Mouse (Mus musculus) CH12.LX (cell line): Measurements from ENCODE around the gene P4ha2. TPM values are rescaled to one million over a fixed set of nuclear protein-coding genes. Genes with fewer than 3 reads are reported as not detected.

ENCODE experiments used
- DNase-seq: peaks from one replicate; pipeline ENCODE4 v3.0.0-alpha.2; 2013; ENCODE audit errors: extremely low read depth
- H3K27ac ChIP-seq: 2 replicates; pipeline ENCODE4 v1.5.1; 2012; ENCODE audit warnings: low read depth, mild to moderate bottlenecking, control low read depth, moderate library complexity; ENCODE audit not compliant: insufficient read depth
- H3K27me3 ChIP-seq: replicated peaks from 2 replicates; pipeline ENCODE3; 2012; ENCODE audit warnings: inconsistent platforms
- H3K36me3 ChIP-seq, 2 experiments: replicated peaks in 1 of 2; 2 replicates each; pipeline versions ENCODE3 to v1.6.1; 2012; ENCODE audit warnings: inconsistent platforms in 1 of 2, low read length in 1 of 2, mild to moderate bottlenecking in 1 of 2, mixed read lengths in 1 of 2, moderate library complexity in 1 of 2; ENCODE audit not compliant: control insufficient read depth in 1 of 2, insufficient read depth in 1 of 2
- H3K4me1 ChIP-seq, 2 experiments: 2 replicates each; pipeline ENCODE4 v1.6.1; 2012; ENCODE audit warnings: inconsistent platforms in 1 of 2, moderate library complexity in 1 of 2; ENCODE audit not compliant: insufficient read depth in 2 of 2, control insufficient read depth in 1 of 2
- H3K4me2 ChIP-seq: 2 replicates; pipeline ENCODE4 v1.6.1; 2012; ENCODE audit warnings: low read depth, mild to moderate bottlenecking, control low read depth; ENCODE audit not compliant: poor library complexity, insufficient read depth, severe bottlenecking
- H3K4me3 ChIP-seq, 3 experiments: fragments of 150-350 bp in 1 of 3; sonication (generic) in 1 of 3; replicated peaks in 1 of 3; 2 replicates each; pipeline versions ENCODE3 to v1.5.1; 2011 to 2012; ENCODE audit warnings: low read depth in 2 of 3, low read length in 2 of 3, mild to moderate bottlenecking in 2 of 3, moderate library complexity in 2 of 3, control low read depth in 1 of 3, improper control_type of control experiment in 1 of 3, inconsistent platforms in 1 of 3, mixed read lengths in 1 of 3; ENCODE audit not compliant: poor library complexity in 1 of 3
- H3K79me2 ChIP-seq: replicated peaks from 2 replicates; pipeline ENCODE4 v1.6.1; 2012; ENCODE audit warnings: mild to moderate bottlenecking, moderate library complexity; ENCODE audit not compliant: control insufficient read depth, poor library complexity, insufficient read depth, severe bottlenecking; ENCODE audit errors: extremely low read depth
- H3K9ac ChIP-seq: 2 replicates; pipeline ENCODE4 v1.6.1; 2012; ENCODE audit warnings: low read depth, mild to moderate bottlenecking, control low read depth, moderate library complexity; ENCODE audit not compliant: insufficient read depth
- H3K9me3 ChIP-seq: replicated peaks from 2 replicates; pipeline ENCODE3; 2012; ENCODE audit warnings: low read length, inconsistent platforms, mixed read lengths
- BHLHE40 ChIP-seq: IDR thresholded peaks from 2 replicates; pipeline ENCODE4 v1.6.1; 2011; ENCODE audit warnings: mild to moderate bottlenecking, low read depth, low read length, improper control_type of control experiment
- CHD2 ChIP-seq: IDR thresholded peaks from 2 replicates; pipeline ENCODE4 v1.6.1; 2011; ENCODE audit warnings: low read length, improper control_type of control experiment
- E2F4 ChIP-seq: IDR thresholded peaks from 2 replicates; pipeline ENCODE4 v1.6.1; 2011; ENCODE audit warnings: low read depth, low read length, improper control_type of control experiment; ENCODE audit not compliant: insufficient replicate concordance
- EP300 ChIP-seq: IDR thresholded peaks from 2 replicates; pipeline ENCODE4 v1.6.1; 2011; ENCODE audit warnings: low read length, improper control_type of control experiment
- GABPA ChIP-seq: IDR thresholded peaks from 2 replicates; pipeline ENCODE4 v1.6.1; 2012; ENCODE audit warnings: low read depth, low read length, improper control_type of control experiment, inconsistent platforms; ENCODE audit not compliant: insufficient replicate concordance
- IRF4 ChIP-seq: IDR thresholded peaks from 2 replicates; pipeline ENCODE4 v1.6.1; 2014; ENCODE audit warnings: low read depth, mild to moderate bottlenecking, inconsistent platforms, low read length, improper control_type of control experiment
- KAT2A ChIP-seq: IDR thresholded peaks from 2 replicates; pipeline ENCODE4 v1.6.1; 2012; ENCODE audit warnings: low read length, improper control_type of control experiment, inconsistent platforms; ENCODE audit not compliant: insufficient replicate concordance
- MAX ChIP-seq: IDR thresholded peaks from 2 replicates; pipeline ENCODE4 v1.6.1; 2011; ENCODE audit warnings: low read length, improper control_type of control experiment
- MAZ ChIP-seq: IDR thresholded peaks from 2 replicates; pipeline ENCODE4 v1.6.1; 2012; ENCODE audit warnings: low read depth, mild to moderate bottlenecking, inconsistent platforms, low read length, improper control_type of control experiment, moderate library complexity
- MXI1 ChIP-seq: IDR thresholded peaks from 2 replicates; pipeline ENCODE4 v1.6.1; 2011; ENCODE audit warnings: mild to moderate bottlenecking, low read depth, low read length, improper control_type of control experiment
- MYC ChIP-seq: IDR thresholded peaks from 2 replicates; pipeline ENCODE4 v1.6.1; 2011; ENCODE audit warnings: low read depth, mild to moderate bottlenecking, improper control_type of control experiment, low read length
- NRF1 ChIP-seq: IDR thresholded peaks from 2 replicates; pipeline ENCODE4 v1.6.1; 2014; ENCODE audit warnings: low read depth, mild to moderate bottlenecking, inconsistent platforms, low read length, improper control_type of control experiment, moderate library complexity
- RAD21 ChIP-seq: IDR thresholded peaks from 2 replicates; pipeline ENCODE4 v1.6.1; 2011; ENCODE audit warnings: low read depth, mild to moderate bottlenecking, low read length, improper control_type of control experiment, moderate library complexity
- RCOR1 ChIP-seq: conservative IDR thresholded peaks from 2 replicates; pipeline ENCODE4 v1.6.1; 2012; ENCODE audit warnings: low read depth, mild to moderate bottlenecking, inconsistent platforms, low read length, improper control_type of control experiment
- SIN3A ChIP-seq: IDR thresholded peaks from 2 replicates; pipeline ENCODE4 v1.6.1; 2012; ENCODE audit warnings: low read length, improper control_type of control experiment, inconsistent platforms
- TBP ChIP-seq: conservative IDR thresholded peaks from 2 replicates; pipeline ENCODE4 v1.6.1; 2011; ENCODE audit warnings: low read depth, low read length, improper control_type of control experiment
- ZC3H11A ChIP-seq: IDR thresholded peaks from 2 replicates; pipeline ENCODE4 v1.6.1; 2012; ENCODE audit warnings: low read depth, mild to moderate bottlenecking, inconsistent platforms, low read length, improper control_type of control experiment
- ZMIZ1 ChIP-seq: IDR thresholded peaks from 2 replicates; pipeline ENCODE4 v1.6.1; 2012; ENCODE audit warnings: low read depth, mild to moderate bottlenecking, inconsistent platforms, low read length, improper control_type of control experiment
- dilution Hi-C: fragments of 300-500 bp; cut with MboI; formaldehyde crosslinking; loops from 2 replicates; pipeline ENCODE4 v1.14.3; 2020; ENCODE audit warnings: low sequenced_read_pairs; ENCODE audit not compliant: extremely low pct_unique_long_range_greater_than_20kb, extremely low pct_ligation_motif_present
- in situ Hi-C: fragments of 300-500 bp; cut with MboI; formaldehyde crosslinking; loops from 3 replicates; pipeline ENCODE4 v1.14.3; 2019; ENCODE audit warnings: low sequenced_read_pairs, low pct_ligation_motif_present, low pct_unique_long_range_greater_than_20kb, mixed read lengths
- polyA plus RNA-seq: library from polyadenylated mRNA; unstranded; fragments of >175 nt; gene quantifications from 2 replicates; pipeline ENCODE4 v1.2.1, GENCODE M21; 2012; ENCODE audit warnings: low read depth; ENCODE audit not compliant: insufficient read length
- total RNA-seq, 2 experiments: library from RNA; depleted of rRNA; stranded (reverse); fragments of 300-350 nt in 1 of 2; fragments of >200 nt in 1 of 2; gene quantifications; 2 replicates each; pipeline ENCODE4 v1.2.3; 2012 to 2014

P4ha2 gene
- total and polyA plus RNA-seq, 3 experiments, result 3.6 to 10.0 (median 7.9) TPM

GRCm38 (mm10) chr11:54111291-54111690, 11.4 kb downstream of the P4ha2 start:
- Histone ChIP-seq H3K27ac (no peak overlapping the region), H3K4me3 (no peak overlapping the region), H3K4me1 (peaks cover 5 to 28% of the 10 kb centered on the region in 2 experiments; a peak in 3 of 4 replicates), H3K79me2 (no peaks in the 10 kb centered on the region), H3K27me3 (peaks cover 24% of the 10 kb centered on the region), H3K4me2 (no peak overlapping the region), H3K9me3 (no peaks in the 10 kb centered on the region), H3K36me3 (no peaks in the 10 kb centered on the region), H3K9ac (no peak overlapping the region)
- DNase-seq, result no peak
- in situ Hi-C loops, result no loop called here
- dilution Hi-C loops, result no loop called here
- no peak for TF ChIP-seq KAT2A
- no peak for TF ChIP-seq MYC
- TF ChIP-seq EP300, result no peak
- no peak for TF ChIP-seq MAX
- no peak for TF ChIP-seq NRF1
- TF ChIP-seq ZC3H11A, result no peak

DNA sequence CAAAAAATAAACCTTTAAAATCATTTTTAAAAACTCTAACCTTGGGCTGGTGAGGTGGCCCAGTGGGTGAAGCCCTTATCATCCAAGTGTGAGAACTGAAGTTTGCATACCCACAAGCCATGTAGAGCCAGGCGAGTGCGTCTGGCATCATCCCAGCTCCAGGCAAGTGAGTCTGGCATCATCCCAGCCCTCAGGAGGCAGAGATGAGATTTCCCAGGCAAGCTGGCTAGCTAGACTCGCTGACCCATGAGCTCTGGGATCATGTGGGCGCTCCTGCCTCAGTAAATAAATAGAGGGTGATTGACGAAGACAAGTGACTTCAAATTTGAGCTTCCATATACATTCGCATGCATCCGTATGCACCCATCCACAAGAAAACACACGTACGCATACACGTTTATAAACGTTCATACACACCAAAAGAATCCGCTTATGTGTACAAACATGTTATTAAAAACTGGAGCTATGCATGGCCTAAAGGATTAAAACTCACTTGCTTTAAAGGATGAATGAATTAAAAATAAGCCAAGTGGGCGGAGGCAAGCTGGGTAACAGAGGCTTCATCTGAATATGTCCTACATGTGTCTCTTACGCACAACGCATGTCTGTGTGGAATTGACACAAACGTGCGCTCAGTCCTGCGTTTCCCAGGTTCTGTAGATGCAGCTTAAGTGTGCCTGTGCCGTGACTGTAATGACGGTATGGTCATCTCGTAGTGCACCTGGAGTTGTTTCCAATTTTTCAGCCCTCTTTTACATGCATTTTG, 12.3 kb downstream of the P4ha2 start:
- Histone ChIP-seq H3K9me3 (no peaks in the 10 kb centered on the region), H3K4me2 (no peak overlapping the region), H3K9ac (no peak overlapping the region), H3K36me3 (no peaks in the 10 kb centered on the region), H3K27ac (no peak overlapping the region), H3K27me3 (peaks cover 18% of the 10 kb centered on the region), H3K4me3 (no peak overlapping the region), H3K4me1 (peaks cover 5 to 20% of the 10 kb centered on the region in 2 experiments; a peak in 3 of 4 replicates), H3K79me2 (no peaks in the 10 kb centered on the region)
- TF ChIP-seq CHD2, result no peak
- TF ChIP-seq ZC3H11A, result no peak
- no peak for TF ChIP-seq GABPA
- no peak for TF ChIP-seq MAZ
- no peak for TF ChIP-seq BHLHE40
- no peak for TF ChIP-seq RAD21
- no peak for TF ChIP-seq IRF4
- TF ChIP-seq SIN3A, result no peak
- no peak for TF ChIP-seq TBP
- no peak for TF ChIP-seq MAX
- TF ChIP-seq MXI1, result no peak
- no peak for TF ChIP-seq MYC
- no peak for TF ChIP-seq ZMIZ1
- TF ChIP-seq E2F4, result no peak
- no peak for TF ChIP-seq RCOR1
- DNase-seq, result no peak
- dilution Hi-C loops (no loop called here), in situ Hi-C loops (no loop called here)
